Mouse (Mus musculus): Measurements from ENCODE around the gene Slc7a1.

- no peak for TF ChIP-seq CTCF (IDR thresholded peaks at IDR 0.05)
- TF ChIP-seq EP300 (IDR thresholded peaks at IDR 0.05), result no peak
These were observed 16.8 kb upstream of the Slc7a1 start for GRCm38 (mm10) chr5:148416461-148416860.
